Mouse (Mus musculus) adrenal gland, adult 2 months (tissue): ENCODE measurements around the gene Nms. TPM values are rescaled to one million over a fixed set of nuclear protein-coding genes. Genes with fewer than 3 reads are reported as not detected.

Experiments
- polyA plus RNA-seq: library from polyadenylated mRNA; depleted of rRNA; stranded (reverse); fragments of >200 nt; gene quantifications from 2 replicates; pipeline ENCODE4 v1.2.3, GENCODE M21; 2012; rRNA removed
- total RNA-seq, 2 experiments: library from RNA; stranded (reverse); gene quantifications; 2 replicates each; pipeline ENCODE4 v1.2.3; 2021

The Nms gene
- total and polyA plus RNA-seq, 3 experiments: not detected

Other genes starting within 250 kb of the Nms start
- 1 to 10 TPM; 4.6 to 7.1 TPM for gene Lonrf2, start 102.4 kb upstream of the Nms start, total RNA-seq
- 2.9 TPM in 2 replicates for gene Lonrf2, start 102.4 kb upstream of the Nms start, polyA plus RNA-seq
- gene Chst10, start 41.0 kb upstream of the Nms start, total RNA-seq: 1 to 10 TPM in 1 of 2 experiments, under 1 TPM in 1; 0.75 to 3.1 TPM
- gene Chst10, start 41.0 kb upstream of the Nms start, polyA plus RNA-seq: 0.94 and 2.3 TPM in 2 replicates
- 10 to 100 TPM; 81.2 to 90.9 TPM for gene Pdcl3, start 46.5 kb downstream of the Nms start, total RNA-seq
- 11.8 and 14.4 TPM in 2 replicates for gene Pdcl3, start 46.5 kb downstream of the Nms start, polyA plus RNA-seq